Mouse (Mus musculus) lung, embryonic 15.5 days (tissue): ENCODE measurements at regions not wholly inside any gene's neighbourhood (a gene's known extent, or its start where the extent isn't known, plus 50 kb on each side); places are given as distances from the start of the nearest gene placed in this dataset.

ENCODE experiments used
- ATAC-seq: fragments of 200-750 bp; cut with Nextera tagmentation; 2 replicates; pipeline ENCODE4 v1.8.0; 2017; ENCODE audit warnings: moderate number of reproducible peaks, borderline replicate concordance; ENCODE audit not compliant: low FRiP score, low TSS enrichment; ENCODE audit errors: extremely low read depth
- H3K27ac ChIP-seq: fragments of 300-500 bp; sonication (generic); 2 replicates; pipeline ENCODE4 v1.5.1; 2015; ENCODE audit warnings: moderate library complexity, mild to moderate bottlenecking, inconsistent platforms
- H3K27me3 ChIP-seq: fragments of 300-500 bp; sonication (generic); 2 replicates; pipeline ENCODE4 v1.6.1; 2015; ENCODE audit warnings: inconsistent platforms
- H3K36me3 ChIP-seq: fragments of 300-500 bp; sonication (generic); 2 replicates; pipeline ENCODE4 v1.6.1; 2015; ENCODE audit warnings: inconsistent platforms
- H3K4me1 ChIP-seq: fragments of 300-500 bp; sonication (generic); 2 replicates; pipeline ENCODE4 v1.6.1; 2015; ENCODE audit warnings: inconsistent platforms
- H3K4me2 ChIP-seq: fragments of 300-500 bp; sonication (generic); 2 replicates; pipeline ENCODE4 v1.6.1; 2015; ENCODE audit warnings: inconsistent platforms, mild to moderate bottlenecking, moderate library complexity
- H3K4me3 ChIP-seq: fragments of 300-500 bp; sonication (generic); 2 replicates; pipeline ENCODE4 v1.5.1; 2015; ENCODE audit warnings: mild to moderate bottlenecking, inconsistent platforms
- H3K9ac ChIP-seq: fragments of 300-500 bp; sonication (generic); 2 replicates; pipeline ENCODE4 v1.6.1; 2015; ENCODE audit warnings: inconsistent platforms
- H3K9me3 ChIP-seq: fragments of 300-500 bp; sonication (generic); 2 replicates; pipeline ENCODE4 v1.6.1; 2016; ENCODE audit warnings: inconsistent platforms
- WGBS: fragments of 180-500 bp; shearing (Covaris S2); methylation state at CpG from one replicate; pipeline ENCODE4 v1.1.7; 2015; 5-methylcytosine and 5-hydroxymethylcytosine counted together

- 68% methylated on average over 1 of the region's 1 CpGs for WGBS
Measured at GRCm38 (mm10) chr4:82183974-82184373, 521.6 kb downstream of the Nfib start.

GRCm38 (mm10) chr4:82178112-82178511 is 527.4 kb downstream of the Nfib start:
- ATAC-seq: no peak
- Histone ChIP-seq H3K4me2 (no peak overlapping the region), H3K36me3 (no peaks in the 10 kb centered on the region), H3K9ac (no peak overlapping the region), H3K9me3 (no peaks in the 10 kb centered on the region), H3K27ac (no peak overlapping the region), H3K4me3 (no peak overlapping the region), H3K27me3 (no peaks in the 10 kb centered on the region), H3K4me1 (peaks cover 10% of the 10 kb centered on the region; the same call in 1 of the 2 replicates)
- 81% methylated on average over 5 of the region's 5 CpGs for WGBS

More at GRCm38 (mm10) chr4:82183974-82184373, 521.6 kb downstream of the Nfib start:
- H3K9me3 ChIP-seq: no peaks in the 10 kb centered on the region
- H3K4me3 ChIP-seq: no peak overlapping the region
- H3K36me3 ChIP-seq: no peaks in the 10 kb centered on the region
- no peak overlapping the region for H3K4me2 ChIP-seq
- no peak overlapping the region for H3K27ac ChIP-seq
- no peak for ATAC-seq
- no peak overlapping the region for H3K9ac ChIP-seq
- H3K4me1 ChIP-seq: no peaks in the 10 kb centered on the region
- no peaks in the 10 kb centered on the region for H3K27me3 ChIP-seq

GRCm38 (mm10) chr4:82176723-82177122 is 528.8 kb downstream of the Nfib start:
- WGBS: 92% methylated on average over 8 of the region's 8 CpGs
- Histone ChIP-seq H3K27me3 (no peaks in the 10 kb centered on the region), H3K9ac (no peak overlapping the region), H3K4me1 (peaks cover 10% of the 10 kb centered on the region; the same call in 1 of the 2 replicates), H3K36me3 (no peaks in the 10 kb centered on the region), H3K4me3 (no peak overlapping the region), H3K4me2 (no peak overlapping the region), H3K9me3 (no peaks in the 10 kb centered on the region), H3K27ac (no peak overlapping the region)
- no peak for ATAC-seq

- Histone ChIP-seq H3K4me1 (peaks cover 15% of the 10 kb centered on the region; the same call in 1 of the 2 replicates), H3K36me3 (no peaks in the 10 kb centered on the region), H3K27me3 (no peaks in the 10 kb centered on the region), H3K27ac (peak overlapping the region; percentile 66), H3K4me2 (peak overlapping the region; percentile 25), H3K9me3 (no peaks in the 10 kb centered on the region), H3K4me3 (no peak overlapping the region), H3K9ac (no peak overlapping the region)
- no peak; the same call in 1 of the 2 replicates for ATAC-seq
- WGBS: 43% methylated on average over 17 of the region's 17 CpGs
Measured at GRCm38 (mm10) chr4:82173461-82174085, 532.0 kb downstream of the Nfib start.

DNA sequence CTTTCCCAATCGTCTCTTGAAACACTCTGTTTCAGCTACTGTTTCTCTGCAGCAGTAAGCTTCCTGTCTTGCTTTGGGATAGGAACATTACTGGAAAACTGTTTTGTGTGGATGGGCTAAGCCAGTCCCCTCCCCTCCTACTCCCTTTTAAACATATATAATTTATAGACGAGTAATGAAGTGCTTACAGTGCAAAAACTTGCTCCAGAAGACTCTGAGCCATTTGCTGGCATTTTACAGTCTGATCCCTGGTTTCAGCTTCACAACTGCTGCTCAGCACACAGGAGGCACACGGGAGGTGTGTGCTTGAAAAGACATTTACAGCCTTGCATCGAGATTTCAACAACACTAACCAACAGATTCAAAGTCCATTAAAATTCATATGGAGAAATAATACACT is 534.6 kb downstream of the Nfib start:
- no peak overlapping the region for H3K4me3 ChIP-seq
- no peak overlapping the region for H3K9ac ChIP-seq

DNA sequence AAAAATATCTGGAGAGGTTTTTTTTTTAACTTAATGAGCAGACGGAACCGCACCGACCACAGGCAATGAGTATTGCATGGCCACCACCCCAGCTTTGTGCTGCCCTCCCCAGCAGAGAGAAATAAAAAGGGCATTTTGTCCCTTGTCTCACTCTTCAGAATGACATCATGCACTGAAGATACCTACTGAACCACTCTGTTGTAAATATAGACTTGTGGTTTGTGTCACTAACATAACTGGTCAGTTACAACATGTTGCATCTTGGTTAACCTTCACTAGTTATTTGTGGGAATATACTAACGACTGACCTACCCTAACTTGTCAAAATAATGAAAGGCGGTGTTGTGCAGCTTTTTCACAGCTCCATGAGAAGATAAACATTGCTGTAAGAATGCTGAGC is 537.5 kb downstream of the Nfib start:
- no peak overlapping the region for H3K9ac ChIP-seq
- no peak overlapping the region for H3K4me2 ChIP-seq
- no peak for ATAC-seq
- no peaks in the 10 kb centered on the region for H3K36me3 ChIP-seq
- no peaks in the 10 kb centered on the region for H3K27me3 ChIP-seq
- H3K4me3 ChIP-seq: no peak overlapping the region
- 66% methylated on average over 5 of the region's 5 CpGs for WGBS
- no peaks in the 10 kb centered on the region for H3K9me3 ChIP-seq
- peaks cover 11% of the 10 kb centered on the region; the same call in 1 of the 2 replicates for H3K4me1 ChIP-seq
- no peak overlapping the region for H3K27ac ChIP-seq

More for the DNA sequence above, 534.6 kb downstream of the Nfib start:
- Histone ChIP-seq H3K9me3 (no peaks in the 10 kb centered on the region), H3K36me3 (no peaks in the 10 kb centered on the region), H3K27ac (0 out of 2 replicates have a peak overlapping the region, but pooled peaks have one; percentile 24), H3K27me3 (no peaks in the 10 kb centered on the region), H3K4me1 (peaks cover 15% of the 10 kb centered on the region; the same call in 1 of the 2 replicates), H3K4me2 (no peak overlapping the region)
- ATAC-seq: no peak
- 31% methylated on average over 4 of the region's 4 CpGs for WGBS

GRCm38 (mm10) chr4:82167396-82167795 is 538.2 kb downstream of the Nfib start:
- no peaks in the 10 kb centered on the region for H3K27me3 ChIP-seq
- H3K4me1 ChIP-seq: peaks cover 11% of the 10 kb centered on the region; the same call in 1 of the 2 replicates
- ATAC-seq: no peak
- H3K27ac ChIP-seq: no peak overlapping the region
- H3K9ac ChIP-seq: no peak overlapping the region
- no peaks in the 10 kb centered on the region for H3K9me3 ChIP-seq
- no peak overlapping the region for H3K4me2 ChIP-seq
- H3K4me3 ChIP-seq: no peak overlapping the region
- no peaks in the 10 kb centered on the region for H3K36me3 ChIP-seq
- WGBS: 57% methylated on average over 5 of the region's 5 CpGs

- 65% methylated on average over 1 of the region's 1 CpGs for WGBS
- H3K27ac ChIP-seq: no peak overlapping the region
- no peaks in the 10 kb centered on the region for H3K27me3 ChIP-seq
- no peaks in the 10 kb centered on the region for H3K36me3 ChIP-seq
- ATAC-seq: no peak
- H3K4me3 ChIP-seq: no peak overlapping the region
- H3K4me1 ChIP-seq: peaks cover 11% of the 10 kb centered on the region; the same call in 1 of the 2 replicates
- H3K9me3 ChIP-seq: no peaks in the 10 kb centered on the region
- no peak overlapping the region for H3K4me2 ChIP-seq
- H3K9ac ChIP-seq: no peak overlapping the region
Measured at GRCm38 (mm10) chr4:82166826-82167225, 538.7 kb downstream of the Nfib start.

- Histone ChIP-seq H3K27me3 (no peaks in the 10 kb centered on the region), H3K4me1 (peaks cover 11% of the 10 kb centered on the region; the same call in 1 of the 2 replicates), H3K27ac (no peak overlapping the region), H3K4me2 (no peak overlapping the region), H3K9ac (no peak overlapping the region), H3K4me3 (no peak overlapping the region), H3K9me3 (no peaks in the 10 kb centered on the region), H3K36me3 (no peaks in the 10 kb centered on the region)
- 62% methylated on average over 6 of the region's 6 CpGs for WGBS
- ATAC-seq: no peak
Measured at GRCm38 (mm10) chr4:82166087-82166486, 539.5 kb downstream of the Nfib start.

DNA sequence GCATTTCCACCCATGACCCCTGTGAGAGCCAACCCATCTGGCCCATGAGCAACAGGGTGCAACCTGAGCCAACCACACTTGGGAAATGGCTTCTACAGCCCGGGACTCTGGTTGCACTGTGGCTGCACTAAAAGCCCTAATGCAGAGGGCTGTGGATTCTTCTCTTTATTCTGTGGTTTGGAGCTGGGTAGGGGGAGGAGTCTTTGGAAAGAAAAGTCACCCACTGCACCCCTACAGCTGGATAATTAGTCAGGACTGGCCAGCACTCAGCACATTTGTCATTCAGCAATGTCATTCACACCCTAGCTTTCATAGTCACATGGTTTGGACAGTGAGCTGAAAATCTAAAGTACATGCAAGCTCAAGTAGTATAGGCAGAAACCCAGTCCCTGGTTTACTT is 541.5 kb downstream of the Nfib start:
- Histone ChIP-seq H3K27ac (no peak overlapping the region), H3K9me3 (no peaks in the 10 kb centered on the region), H3K36me3 (no peaks in the 10 kb centered on the region), H3K4me1 (peaks cover 6% of the 10 kb centered on the region; the same call in 1 of the 2 replicates), H3K9ac (no peak overlapping the region), H3K27me3 (no peaks in the 10 kb centered on the region), H3K4me3 (no peak overlapping the region), H3K4me2 (no peak overlapping the region)
- 26% methylated on average over 1 of the region's 1 CpGs for WGBS
- ATAC-seq: peak; percentile 57; the same call in 1 of the 2 replicates

- H3K4me1 ChIP-seq: peaks cover 6% of the 10 kb centered on the region; the same call in 1 of the 2 replicates
- H3K36me3 ChIP-seq: no peaks in the 10 kb centered on the region
- WGBS: 50% methylated on average over 2 of the region's 2 CpGs
- no peaks in the 10 kb centered on the region for H3K9me3 ChIP-seq
- no peak overlapping the region for H3K27ac ChIP-seq
- no peak overlapping the region for H3K9ac ChIP-seq
- no peak overlapping the region for H3K4me3 ChIP-seq
- no peaks in the 10 kb centered on the region for H3K27me3 ChIP-seq
- ATAC-seq: no peak
- H3K4me2 ChIP-seq: no peak overlapping the region
Measured at GRCm38 (mm10) chr4:82161818-82162217, 543.7 kb downstream of the Nfib start.

GRCm38 (mm10) chr4:82161232-82161631 is 544.3 kb downstream of the Nfib start:
- Histone ChIP-seq H3K4me1 (peaks cover 6% of the 10 kb centered on the region; the same call in 1 of the 2 replicates), H3K4me2 (no peak overlapping the region), H3K9me3 (no peaks in the 10 kb centered on the region), H3K4me3 (no peak overlapping the region), H3K36me3 (no peaks in the 10 kb centered on the region), H3K27ac (no peak overlapping the region), H3K27me3 (no peaks in the 10 kb centered on the region), H3K9ac (no peak overlapping the region)
- 90% methylated on average over 2 of the region's 2 CpGs for WGBS
- no peak for ATAC-seq
